Mouse (Mus musculus) myocyte (in vitro differentiated cells): ENCODE data around the gene Snap47. TPM values are rescaled to one million over a fixed set of nuclear protein-coding genes. Genes with fewer than 3 reads are reported as not detected.

Source experiments
- H3K27me3 ChIP-seq: one replicate; pipeline ENCODE4 v1.6.1; 2011; ENCODE audit not compliant: control insufficient read depth, insufficient read depth, insufficient read length
- H3K36me3 ChIP-seq: one replicate; pipeline ENCODE4 v1.6.1; 2011; ENCODE audit not compliant: control insufficient read depth, insufficient read depth
- H3K4me2 ChIP-seq: one replicate; pipeline ENCODE4 v1.6.1; 2011; ENCODE audit warnings: low read depth, control low read depth
- H3K4me3 ChIP-seq: one replicate; pipeline ENCODE4 v1.5.1; 2011; ENCODE audit warnings: mild to moderate bottlenecking, control low read depth, moderate library complexity
- H3K79me2 ChIP-seq: one replicate; pipeline ENCODE4 v1.6.1; 2011; ENCODE audit not compliant: control insufficient read depth, insufficient read depth
- H3ac ChIP-seq: one replicate; pipeline ENCODE4 v1.6.1; 2011; ENCODE audit not compliant: control insufficient read depth, insufficient read length
- CEBPB ChIP-seq: IDR thresholded peaks from 2 replicates; pipeline ENCODE4 v1.6.1; 2011; ENCODE audit warnings: mild to moderate bottlenecking, moderate library complexity; ENCODE audit not compliant: poor library complexity, insufficient read depth, severe bottlenecking
- MAX ChIP-seq: IDR thresholded peaks from one replicate; pipeline ENCODE4 v1.6.1; 2011; ENCODE audit warnings: low read depth, mild to moderate bottlenecking, control low read depth
- MYOD1 ChIP-seq, 3 experiments: IDR thresholded peaks; one replicate each; pipeline ENCODE4 v1.6.1; 2011; ENCODE audit warnings: control low read depth in 2 of 3, low read depth in 2 of 3, mild to moderate bottlenecking in 2 of 3, moderate library complexity in 1 of 3; ENCODE audit not compliant: insufficient read length in 2 of 3, control insufficient read depth in 1 of 3
- MYOG ChIP-seq, 3 experiments: IDR thresholded peaks; one replicate each; pipeline ENCODE4 v1.6.1; 2011; ENCODE audit warnings: control low read depth in 2 of 3, low read depth in 2 of 3, mild to moderate bottlenecking in 2 of 3; ENCODE audit not compliant: insufficient read length in 2 of 3, control insufficient read depth in 1 of 3, insufficient read depth in 1 of 3
- POLR2A ChIP-seq: IDR thresholded peaks from one replicate; pipeline ENCODE4 v1.6.1; 2011; ENCODE audit warnings: low read depth, mild to moderate bottlenecking, control low read depth, moderate library complexity; ENCODE audit not compliant: insufficient read length
- POLR2AphosphoS2 ChIP-seq: IDR thresholded peaks from one replicate; pipeline ENCODE4 v1.6.1; 2011; ENCODE audit warnings: low read depth, control low read depth; ENCODE audit not compliant: insufficient read length
- REST ChIP-seq: IDR thresholded peaks from one replicate; pipeline ENCODE4 v1.6.1; 2011; ENCODE audit warnings: mild to moderate bottlenecking, control low read depth, moderate library complexity; ENCODE audit not compliant: insufficient read depth, insufficient read length
- SRF ChIP-seq: IDR thresholded peaks from one replicate; pipeline ENCODE4 v1.6.1; 2011; ENCODE audit warnings: low read depth; ENCODE audit not compliant: control insufficient read depth, insufficient read length
- TCF12 ChIP-seq: IDR thresholded peaks from one replicate; pipeline ENCODE4 v1.6.1; 2011; ENCODE audit warnings: mild to moderate bottlenecking, control low read depth; ENCODE audit not compliant: poor library complexity, insufficient read depth, severe bottlenecking
- TCF3 ChIP-seq: IDR thresholded peaks from one replicate; pipeline ENCODE4 v1.6.1; 2011; ENCODE audit warnings: low read depth, control low read depth; ENCODE audit not compliant: insufficient read length
- USF1 ChIP-seq: IDR thresholded peaks from one replicate; pipeline ENCODE4 v1.6.1; 2011; ENCODE audit warnings: low read depth, mild to moderate bottlenecking, control low read depth, moderate library complexity
- polyA plus RNA-seq: library from polyadenylated mRNA; unstranded; fragments of >200 nt; fragmentation: generic; extraction: Trizol; gene quantifications from one replicate; pipeline ENCODE4 v1.2.1, GENCODE M21; 2012; ENCODE audit warnings: missing spikeins

Snap47 gene
- polyA plus RNA-seq, 1 experiment: 67.2 TPM

- no peak for TF ChIP-seq MYOG (IDR thresholded peaks at IDR 0.05; ENCODE audit: control insufficient read depth in 1 of 3, insufficient read depth in 1 of 3, insufficient read length in 2 of 3, low read depth in 2 of 3)
- no peak overlapping the region for H3K4me3 ChIP-seq
- no peaks in the 10 kb centered on the region for H3K79me2 ChIP-seq
- H3K36me3 ChIP-seq: peaks cover 5% of the 10 kb centered on the region
- H3ac ChIP-seq: no peak overlapping the region
- no peaks in the 10 kb centered on the region for H3K27me3 ChIP-seq
- H3K4me2 ChIP-seq: no peak overlapping the region
These were observed 27.9 kb downstream of the Snap47 start for GRCm38 (mm10) chr11:59423010-59423588.

- TF ChIP-seq POLR2A: no peak
- TF ChIP-seq TCF3: peak; percentile 68
- no peak for TF ChIP-seq USF1
- no peak for TF ChIP-seq SRF
- TF ChIP-seq MAX: no peak
- TF ChIP-seq POLR2AphosphoS2: no peak
- peak in 2 of 3 experiments; percentile 75 to 90 for TF ChIP-seq MYOD1 (IDR thresholded peaks at IDR 0.05; ENCODE audit: control insufficient read depth in 1 of 3, insufficient read length in 2 of 3, low read depth in 2 of 3)
- no peak for TF ChIP-seq REST
- peak; percentile 41 for TF ChIP-seq TCF12
- 0 out of 2 replicates have a peak, but pooled peaks have one; percentile 40 for TF ChIP-seq CEBPB
- TF ChIP-seq MYOG (IDR thresholded peaks at IDR 0.05; ENCODE audit: control insufficient read depth in 1 of 3, insufficient read depth in 1 of 3, insufficient read length in 2 of 3, low read depth in 2 of 3): peak; percentile 30 to 91 (median 58)
- no peak overlapping the region for H3ac ChIP-seq
- H3K36me3 ChIP-seq: peaks cover 5% of the 10 kb centered on the region
- H3K4me3 ChIP-seq: no peak overlapping the region
- no peaks in the 10 kb centered on the region for H3K27me3 ChIP-seq
- H3K79me2 ChIP-seq: no peaks in the 10 kb centered on the region
- peak overlapping the region; percentile 61 for H3K4me2 ChIP-seq
These were observed 29.0 kb downstream of the Snap47 start for GRCm38 (mm10) chr11:59421967-59422366.

GRCm38 (mm10) chr11:59421436-59421835 is 29.6 kb downstream of the Snap47 start:
- peak in 2 of 3 experiments; percentile 59 to 71 for TF ChIP-seq MYOD1 (IDR thresholded peaks at IDR 0.05; ENCODE audit: control insufficient read depth in 1 of 3, insufficient read length in 2 of 3, low read depth in 2 of 3)
- TF ChIP-seq MYOG (IDR thresholded peaks at IDR 0.05; ENCODE audit: control insufficient read depth in 1 of 3, insufficient read depth in 1 of 3, insufficient read length in 2 of 3, low read depth in 2 of 3): peak in 1 of 3 experiments; percentile 59
- no peak for TF ChIP-seq MAX
- H3K27me3 ChIP-seq: no peaks in the 10 kb centered on the region
- peaks cover 5% of the 10 kb centered on the region for H3K36me3 ChIP-seq
- no peaks in the 10 kb centered on the region for H3K79me2 ChIP-seq
- no peak overlapping the region for H3ac ChIP-seq
- H3K4me2 ChIP-seq: peak overlapping the region; percentile 61
- H3K4me3 ChIP-seq: no peak overlapping the region

GRCm38 (mm10) chr11:59418708-59419107 is 32.3 kb downstream of the Snap47 start:
- no peak overlapping the region for H3K4me3 ChIP-seq
- H3K27me3 ChIP-seq: no peaks in the 10 kb centered on the region
- H3K79me2 ChIP-seq: no peaks in the 10 kb centered on the region
- H3ac ChIP-seq: no peak overlapping the region
- H3K36me3 ChIP-seq: no peaks in the 10 kb centered on the region
- H3K4me2 ChIP-seq: peak overlapping the region; percentile 40
- peak in 1 of 3 experiments; percentile 14 for TF ChIP-seq MYOD1 (IDR thresholded peaks at IDR 0.05; ENCODE audit: control insufficient read depth in 1 of 3, insufficient read length in 2 of 3, low read depth in 2 of 3)
- TF ChIP-seq POLR2AphosphoS2: no peak

- Histone ChIP-seq H3K27me3 (no peaks in the 10 kb centered on the region), H3K36me3 (peaks cover 5% of the 10 kb centered on the region), H3K4me3 (no peak overlapping the region), H3K79me2 (no peaks in the 10 kb centered on the region), H3K4me2 (no peak overlapping the region), H3ac (no peak overlapping the region)
- no peak for TF ChIP-seq CEBPB
- no peak for TF ChIP-seq USF1
- TF ChIP-seq MYOG (IDR thresholded peaks at IDR 0.05; ENCODE audit: control insufficient read depth in 1 of 3, insufficient read depth in 1 of 3, insufficient read length in 2 of 3, low read depth in 2 of 3): no peak
- no peak for TF ChIP-seq REST
- no peak for TF ChIP-seq TCF12
- TF ChIP-seq POLR2AphosphoS2: no peak
- TF ChIP-seq SRF: no peak
These were observed 37.8 kb downstream of the Snap47 start for GRCm38 (mm10) chr11:59412999-59413863.
